Mouse (Mus musculus) cortical plate, adult 2 months (tissue): ENCODE measurements around the gene Cacna1h.

ENCODE experiments used
- CTCF ChIP-seq: fragments of 200-500 bp; IDR thresholded peaks from 2 replicates; pipeline ENCODE4 v1.5.1; 2011; ENCODE audit warnings: mild to moderate bottlenecking, control low read depth, low read length; ENCODE audit not compliant: insufficient read depth; ENCODE audit errors: extremely low read depth
- POLR2A ChIP-seq: fragments of 200-500 bp; IDR thresholded peaks from 2 replicates; pipeline ENCODE4 v1.6.1; 2011; ENCODE audit warnings: mild to moderate bottlenecking, low read length, control low read depth; ENCODE audit not compliant: insufficient read depth; ENCODE audit errors: extremely low read depth

DNA sequence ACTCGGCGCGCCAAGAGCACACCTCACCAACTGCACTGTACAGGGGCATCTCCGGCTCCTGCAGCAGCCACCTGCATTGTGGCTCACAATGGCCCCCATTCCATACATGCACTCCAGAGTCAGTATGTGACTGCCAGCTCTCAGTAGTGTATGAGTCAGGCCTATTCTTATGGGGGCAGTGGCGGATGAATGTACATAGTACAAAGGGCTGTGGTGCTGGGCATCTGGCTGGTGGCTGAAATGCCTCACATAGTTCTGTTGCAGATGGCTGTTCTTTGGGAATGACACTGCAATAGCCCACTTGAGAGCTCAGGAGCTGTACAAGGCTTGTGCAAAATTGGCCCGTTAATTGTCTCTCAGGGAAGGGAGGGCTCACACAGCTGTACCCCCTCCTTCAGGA lies 48.5 kb upstream of the Cacna1h start:
- no peak for TF ChIP-seq POLR2A
- TF ChIP-seq CTCF, result no peak
